Mouse (Mus musculus) liver, adult 2 months (tissue): ENCODE results near the gene Sys1. TPM values are rescaled to one million over a fixed set of nuclear protein-coding genes. Genes with fewer than 3 reads are reported as not detected.

ENCODE experiments used
- DNase-seq: peaks from one replicate; pipeline ENCODE4 v3.0.0-alpha.2; 2011; ENCODE audit warnings: low read depth, low spot score; ENCODE audit errors: extremely low read depth
- H3K27ac ChIP-seq: fragments of 200-500 bp; replicated peaks from 2 replicates; pipeline ENCODE4 v1.5.1; 2012; ENCODE audit warnings: low read depth, mild to moderate bottlenecking, control low read depth, inconsistent platforms, low read length; ENCODE audit not compliant: insufficient read depth
- H3K27me3 ChIP-seq: fragments of 200-500 bp; 2 replicates; pipeline ENCODE4 v1.6.1; 2012; ENCODE audit warnings: mild to moderate bottlenecking, moderate library complexity, low read length, inconsistent platforms; ENCODE audit not compliant: control insufficient read depth, insufficient read depth
- H3K36me3 ChIP-seq: fragments of 200-500 bp; 2 replicates; pipeline ENCODE4 v1.6.1; 2012; ENCODE audit warnings: low read length, inconsistent platforms; ENCODE audit not compliant: control insufficient read depth, insufficient read depth
- H3K4me1 ChIP-seq: fragments of 200-500 bp; 2 replicates; pipeline ENCODE4 v1.6.1; 2011; ENCODE audit warnings: low read length; ENCODE audit not compliant: control insufficient read depth, insufficient read depth
- H3K4me3 ChIP-seq: fragments of 200-500 bp; 2 replicates; pipeline ENCODE4 v1.5.1; 2011; ENCODE audit warnings: low read depth, mild to moderate bottlenecking, control low read depth, low read length, moderate library complexity; ENCODE audit not compliant: insufficient read depth
- H3K79me2 ChIP-seq: fragments of 200-500 bp; 2 replicates; pipeline ENCODE4 v1.6.1; 2012; ENCODE audit warnings: inconsistent platforms, mild to moderate bottlenecking, low read length, moderate library complexity; ENCODE audit not compliant: control insufficient read depth, insufficient read depth
- H3K9ac ChIP-seq: fragments of 200-500 bp; 2 replicates; pipeline ENCODE4 v1.6.1; 2012; ENCODE audit warnings: low read depth, mild to moderate bottlenecking, control low read depth, inconsistent platforms, low read length
- CTCF ChIP-seq: fragments of 200-500 bp; IDR thresholded peaks from 2 replicates; pipeline ENCODE4 v1.5.1; 2011; ENCODE audit warnings: low read depth, low read length, control low read depth
- POLR2A ChIP-seq: fragments of 200-500 bp; IDR thresholded peaks from 2 replicates; pipeline ENCODE4 v1.6.1; 2011; ENCODE audit warnings: low read length, control low read depth; ENCODE audit not compliant: insufficient read depth; ENCODE audit errors: extremely low read depth
- whole genome bisulfite sequencing: fragments of 180-500 bp; shearing (Covaris S2); methylation state at CpG from one replicate; pipeline ENCODE4 v1.1.7; 2018; 5-methylcytosine and 5-hydroxymethylcytosine counted together
- polyA plus RNA-seq: library from polyadenylated mRNA; depleted of rRNA; stranded (reverse); fragments of >200 nt; gene quantifications from 2 replicates; pipeline ENCODE4 v1.2.3, GENCODE M21; 2012; rRNA removed
- total RNA-seq: library from RNA; depleted of rRNA; stranded (reverse); fragments of >200 nt; gene quantifications from 2 replicates; pipeline ENCODE4 v1.2.3, GENCODE M21; 2014; rRNA removed

Sys1 gene
- total RNA-seq (33.7 and 40.9 TPM in 2 replicates), polyA plus RNA-seq (145 and 157 TPM in 2 replicates)

- no peaks in the 10 kb centered on the region for H3K36me3 ChIP-seq
- H3K4me1 ChIP-seq: peaks cover 27% of the 10 kb centered on the region
- peak within 1 kb of the TSS; percentile 99 for H3K27ac ChIP-seq
- DNase-seq: peak; percentile 59
- peak within 1 kb of the TSS; percentile 21 for H3K4me3 ChIP-seq
- H3K79me2 ChIP-seq: peaks cover 6% of the 10 kb centered on the region; the same call in 1 of the 2 replicates
- H3K27me3 ChIP-seq: no peaks in the 10 kb centered on the region
- WGBS: 4% methylated on average over 7 of the region's 7 CpGs
- no peak for TF ChIP-seq POLR2A
- TF ChIP-seq CTCF: no peak
- peak within 1 kb of the TSS; percentile 80 for H3K9ac ChIP-seq
These were observed at the start of gene Sys1 for GRCm38 (mm10) chr2:164456864-164457300. TSS of gene Sys1 (plus strand) at chr2:164456964.

- peak; percentile 30 for DNase-seq
- Histone ChIP-seq H3K79me2 (no peaks in the 10 kb centered on the region), H3K27me3 (peaks cover 10% of the 10 kb centered on the region), H3K27ac (no peak overlapping the region), H3K9ac (no peak overlapping the region), H3K4me3 (no peak overlapping the region), H3K4me1 (0 out of 2 replicates have a peak, but pooled peaks cover 1% of the 10 kb centered on the region), H3K36me3 (no peaks in the 10 kb centered on the region)
- under 1% methylated on average over 22 of the region's 22 CpGs for WGBS
- TF ChIP-seq CTCF (peak; percentile 93), POLR2A (no peak)
These were observed 49.1 kb upstream of the Sys1 start for GRCm38 (mm10) chr2:164407708-164408107.

- no peak overlapping the region for H3K27ac ChIP-seq
- H3K9ac ChIP-seq: no peak overlapping the region; the same call in 1 of the 2 replicates
- DNase-seq: no peak
- TF ChIP-seq POLR2A (no peak), CTCF (no peak)
- no peaks in the 10 kb centered on the region for H3K27me3 ChIP-seq
- peaks cover 12% of the 10 kb centered on the region for H3K4me1 ChIP-seq
- 35% methylated on average over 28 of the region's 28 CpGs for WGBS
- H3K4me3 ChIP-seq: no peak overlapping the region
- H3K36me3 ChIP-seq: no peaks in the 10 kb centered on the region
- H3K79me2 ChIP-seq: no peaks in the 10 kb centered on the region
These were observed 42.6 kb upstream of the Sys1 start for GRCm38 (mm10) chr2:164414167-164414566.

- no peak for TF ChIP-seq POLR2A
- no peak for TF ChIP-seq CTCF
- Histone ChIP-seq H3K4me1 (peaks cover 12% of the 10 kb centered on the region), H3K4me3 (no peak overlapping the region), H3K79me2 (no peaks in the 10 kb centered on the region), H3K27me3 (no peaks in the 10 kb centered on the region), H3K36me3 (no peaks in the 10 kb centered on the region), H3K9ac (no peak overlapping the region), H3K27ac (no peak overlapping the region)
- WGBS: 57% methylated on average over 10 of the region's 10 CpGs
- DNase-seq: no peak
These were observed 42.2 kb upstream of the Sys1 start for GRCm38 (mm10) chr2:164414581-164414980.

- Histone ChIP-seq H3K4me3 (no peak overlapping the region), H3K9ac (no peak overlapping the region), H3K4me1 (peaks cover 20% of the 10 kb centered on the region), H3K27me3 (no peaks in the 10 kb centered on the region), H3K36me3 (no peaks in the 10 kb centered on the region), H3K27ac (no peak overlapping the region), H3K79me2 (no peaks in the 10 kb centered on the region)
- TF ChIP-seq CTCF (peak; percentile 64), POLR2A (no peak)
- 1% methylated on average over 2 of the region's 2 CpGs for WGBS
- DNase-seq: peak; percentile 64
These were observed 39.6 kb upstream of the Sys1 start for GRCm38 (mm10) chr2:164417198-164417597.

GRCm38 (mm10) chr2:164418308-164418875 is 38.4 kb upstream of the Sys1 start:
- 25% methylated on average over 3 of the region's 3 CpGs for WGBS
- Histone ChIP-seq H3K4me1 (peaks cover 28% of the 10 kb centered on the region), H3K27ac (no peak overlapping the region), H3K36me3 (no peaks in the 10 kb centered on the region), H3K9ac (no peak overlapping the region), H3K27me3 (no peaks in the 10 kb centered on the region), H3K4me3 (no peak overlapping the region), H3K79me2 (no peaks in the 10 kb centered on the region)
- DNase-seq: peak; percentile 46
- TF ChIP-seq POLR2A: no peak
- no peak for TF ChIP-seq CTCF
